Mouse (Mus musculus): ENCODE results near the gene Lrrc1. TPM values are rescaled to one million over a fixed set of nuclear protein-coding genes. Genes with fewer than 3 reads are reported as not detected.
A peak's percentile ranks its signal among the peaks of the same experiment; 100 is the strongest.

The Lrrc1 gene
- total and polyA plus RNA-seq, 2 experiments from 2014 or later, result 4.6 to 38.6 TPM

DNA sequence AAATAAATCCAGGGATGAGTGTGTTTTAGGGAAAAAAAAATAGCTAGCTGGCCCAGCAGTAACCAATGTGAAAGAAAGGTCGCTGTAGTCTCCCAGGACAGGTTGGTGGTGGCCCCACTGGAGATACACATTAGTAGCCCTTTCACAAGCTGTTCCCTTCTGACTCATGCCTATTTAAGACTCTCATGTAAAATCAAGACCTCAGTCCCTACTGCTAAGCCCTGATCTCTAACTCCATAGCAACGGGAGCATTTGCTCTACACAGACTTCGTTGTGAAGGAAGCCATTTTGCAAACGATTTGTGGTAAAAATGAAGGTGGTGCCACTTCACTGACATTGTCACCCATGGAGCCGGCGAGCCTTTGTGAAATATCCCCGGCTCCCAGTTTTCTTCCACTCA is 134.1 kb downstream of the Lrrc1 start:
- H3K4me2 ChIP-seq (ENCODE audit: low read depth, low read length, poor library complexity, severe bottlenecking), result no peak overlapping the region
- no peak overlapping the region for H3K9ac ChIP-seq (replicated peaks; ENCODE audit: low read length, poor library complexity, severe bottlenecking)
- H3K27me3 ChIP-seq (ENCODE audit: insufficient read depth, low read length), result no peaks in the 10 kb centered on the region
- no peak overlapping the region for H3K4me3 ChIP-seq (ENCODE audit: low read depth, low read length)
- no peak overlapping the region for H3K27ac ChIP-seq (ENCODE audit: low read depth, low read length)
- H3K4me1 ChIP-seq (ENCODE audit: insufficient read depth, low read length), result no peaks in the 10 kb centered on the region
- H3K36me3 ChIP-seq (ENCODE audit: insufficient read depth, low read length), result no peaks in the 10 kb centered on the region
- ATAC-seq (ENCODE audit: low FRiP score), result no peak
- 78% methylated on average over 7 of the region's 7 CpGs for WGBS
- no peak for DNase-seq (ENCODE audit: low spot score)
- no peak for TF ChIP-seq CTCF (IDR thresholded peaks at IDR 0.05)
- H3K9me3 ChIP-seq (ENCODE audit: low read length), result no peaks in the 10 kb centered on the region

GRCm38 (mm10) chr9:77408053-77408603 is 136.5 kb downstream of the Lrrc1 start:
- no peak overlapping the region for H3K4me3 ChIP-seq (ENCODE audit: low read depth, low read length)
- TF ChIP-seq CTCF (IDR thresholded peaks at IDR 0.05), result no peak
- DNase-seq (ENCODE audit: low spot score), result no peak
- WGBS, result 32% methylated on average over 6 of the region's 6 CpGs
- H3K27me3 ChIP-seq (ENCODE audit: insufficient read depth, low read length), result no peaks in the 10 kb centered on the region
- no peaks in the 10 kb centered on the region for H3K36me3 ChIP-seq (ENCODE audit: insufficient read depth, low read length)
- no peaks in the 10 kb centered on the region for H3K9me3 ChIP-seq (ENCODE audit: low read length)
- no peaks in the 10 kb centered on the region for H3K4me1 ChIP-seq (ENCODE audit: insufficient read depth, low read length)
- ATAC-seq (ENCODE audit: low FRiP score), result no peak
- no peak overlapping the region for H3K4me2 ChIP-seq (ENCODE audit: low read depth, low read length, poor library complexity, severe bottlenecking)
- H3K27ac ChIP-seq (ENCODE audit: low read depth, low read length), result no peak overlapping the region
- no peak overlapping the region for H3K9ac ChIP-seq (replicated peaks; ENCODE audit: low read length, poor library complexity, severe bottlenecking)

GRCm38 (mm10) chr9:77406906-77407305 is 137.8 kb downstream of the Lrrc1 start:
- TF ChIP-seq CTCF (IDR thresholded peaks at IDR 0.05), result peak; percentile 54
- Histone ChIP-seq H3K36me3 (ENCODE audit: insufficient read depth, low read length) (no peaks in the 10 kb centered on the region), H3K4me2 (ENCODE audit: low read depth, low read length, poor library complexity, severe bottlenecking) (no peak overlapping the region), H3K27me3 (ENCODE audit: insufficient read depth, low read length) (no peaks in the 10 kb centered on the region), H3K9ac (replicated peaks; ENCODE audit: low read length, poor library complexity, severe bottlenecking) (no peak overlapping the region), H3K9me3 (ENCODE audit: low read length) (no peaks in the 10 kb centered on the region), H3K4me3 (ENCODE audit: low read depth, low read length) (no peak overlapping the region), H3K27ac (ENCODE audit: low read depth, low read length) (no peak overlapping the region), H3K4me1 (ENCODE audit: insufficient read depth, low read length) (no peaks in the 10 kb centered on the region)
- ATAC-seq (ENCODE audit: low FRiP score) (no peak), DNase-seq (ENCODE audit: low spot score) (peak; percentile 52)
- 62% methylated on average over 7 of the region's 7 CpGs for WGBS

GRCm38 (mm10) chr9:77404458-77404857 is 140.2 kb downstream of the Lrrc1 start:
- H3K4me3 ChIP-seq (ENCODE audit: low read depth, low read length), result no peak overlapping the region
- H3K4me2 ChIP-seq (ENCODE audit: low read depth, low read length, poor library complexity, severe bottlenecking), result no peak overlapping the region
- DNase-seq (ENCODE audit: low spot score) (no peak), ATAC-seq (ENCODE audit: low FRiP score) (no peak)
- no peak for TF ChIP-seq CTCF (IDR thresholded peaks at IDR 0.05)
- no peaks in the 10 kb centered on the region for H3K27me3 ChIP-seq (ENCODE audit: insufficient read depth, low read length)
- 91% methylated on average over 4 of the region's 4 CpGs for WGBS
- H3K27ac ChIP-seq (ENCODE audit: low read depth, low read length), result no peak overlapping the region
- H3K9me3 ChIP-seq (ENCODE audit: low read length), result no peaks in the 10 kb centered on the region
- no peak overlapping the region for H3K9ac ChIP-seq (replicated peaks; ENCODE audit: low read length, poor library complexity, severe bottlenecking)
- H3K4me1 ChIP-seq (ENCODE audit: insufficient read depth, low read length), result no peaks in the 10 kb centered on the region
- H3K36me3 ChIP-seq (ENCODE audit: insufficient read depth, low read length), result no peaks in the 10 kb centered on the region

DNA sequence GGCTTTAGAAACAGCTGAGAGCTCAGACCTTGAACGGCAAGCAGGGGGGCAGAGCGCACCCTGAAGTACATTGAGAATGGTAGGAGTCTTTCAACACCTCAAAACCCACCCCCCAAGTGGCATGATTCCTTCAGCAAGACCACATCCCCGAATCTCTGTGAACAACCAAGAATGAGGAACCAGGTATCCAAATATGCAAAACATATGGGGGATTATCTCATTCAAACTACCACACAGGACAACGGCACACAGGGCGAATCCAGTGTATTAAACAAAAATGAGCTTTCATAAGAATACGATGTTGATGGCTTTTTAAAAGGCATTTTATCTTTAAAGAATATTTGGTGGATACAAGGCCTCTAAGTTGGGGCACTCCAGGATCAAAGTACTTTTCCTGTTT is 140.7 kb downstream of the Lrrc1 start:
- H3K27me3 ChIP-seq (ENCODE audit: insufficient read depth, low read length), result no peaks in the 10 kb centered on the region
- no peaks in the 10 kb centered on the region for H3K36me3 ChIP-seq (ENCODE audit: insufficient read depth, low read length)
- H3K9me3 ChIP-seq (ENCODE audit: low read length), result no peaks in the 10 kb centered on the region
- no peak overlapping the region for H3K4me2 ChIP-seq (ENCODE audit: low read depth, low read length, poor library complexity, severe bottlenecking)
- 87% methylated on average over 6 of the region's 6 CpGs for WGBS
- DNase-seq (ENCODE audit: low spot score) (no peak), ATAC-seq (ENCODE audit: low FRiP score) (no peak)
- no peaks in the 10 kb centered on the region; the same call in 1 of the 2 replicates for H3K4me1 ChIP-seq (ENCODE audit: insufficient read depth, low read length)
- no peak overlapping the region for H3K4me3 ChIP-seq (ENCODE audit: low read depth, low read length)
- TF ChIP-seq CTCF (IDR thresholded peaks at IDR 0.05), result no peak
- H3K27ac ChIP-seq (ENCODE audit: low read depth, low read length), result no peak overlapping the region
- H3K9ac ChIP-seq (replicated peaks; ENCODE audit: low read length, poor library complexity, severe bottlenecking), result no peak overlapping the region

- H3K9ac ChIP-seq (replicated peaks; ENCODE audit: low read length, poor library complexity, severe bottlenecking), result no peak overlapping the region
- no peak overlapping the region for H3K4me3 ChIP-seq (ENCODE audit: low read depth, low read length)
- no peak for TF ChIP-seq CTCF (IDR thresholded peaks at IDR 0.05)
- H3K27ac ChIP-seq (ENCODE audit: low read depth, low read length), result no peak overlapping the region
- H3K4me1 ChIP-seq (ENCODE audit: insufficient read depth, low read length), result no peaks in the 10 kb centered on the region; the same call in 1 of the 2 replicates
- H3K27me3 ChIP-seq (ENCODE audit: insufficient read depth, low read length), result no peaks in the 10 kb centered on the region
- no peak for DNase-seq (ENCODE audit: low spot score)
- no peak overlapping the region for H3K4me2 ChIP-seq (ENCODE audit: low read depth, low read length, poor library complexity, severe bottlenecking)
- WGBS, result 61% methylated on average over 1 of the region's 1 CpGs
- ATAC-seq (ENCODE audit: low FRiP score), result no peak
- no peaks in the 10 kb centered on the region for H3K36me3 ChIP-seq (ENCODE audit: insufficient read depth, low read length)
- no peaks in the 10 kb centered on the region for H3K9me3 ChIP-seq (ENCODE audit: low read length)
These were observed 141.7 kb downstream of the Lrrc1 start for GRCm38 (mm10) chr9:77402971-77403370.

Data from midbrain, postnatal 0 days (tissue).